Mouse (Mus musculus): Measurements from ENCODE around the gene Neo1.

DNA sequence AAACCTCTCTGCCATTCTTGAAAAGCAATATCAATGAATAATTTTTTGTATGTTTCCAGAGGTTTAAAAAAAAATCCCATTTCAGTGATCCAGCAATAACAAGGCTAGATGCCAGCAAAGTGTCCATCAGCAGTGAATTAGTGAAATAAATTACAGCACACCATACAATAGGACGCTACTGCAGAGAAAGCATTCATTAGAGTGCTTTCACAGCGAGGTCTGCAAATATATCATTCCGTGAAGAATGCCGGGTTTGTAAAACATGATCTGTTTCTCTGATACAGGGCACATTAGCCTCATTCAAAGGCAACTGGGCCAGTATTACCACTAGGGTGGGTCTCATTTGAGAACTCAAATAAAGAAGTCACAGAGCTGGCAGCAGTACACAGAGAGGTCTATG, 39.4 kb upstream of the Neo1 start:
- no peak for TF ChIP-seq CTCF (IDR thresholded peaks at IDR 0.05)
- TF ChIP-seq EP300 (IDR thresholded peaks at IDR 0.05) = no peak
